Mouse (Mus musculus) liver, embryonic 14.5 days (tissue): ENCODE measurements around the gene Anp32a.

ENCODE experiments used
- CTCF ChIP-seq: IDR thresholded peaks from 2 replicates; pipeline ENCODE4 v1.5.1; 2016; ENCODE audit warnings: antibody characterized with exemption, low read depth, control low read depth
- EP300 ChIP-seq: IDR thresholded peaks from 2 replicates; pipeline ENCODE4 v1.6.1; 2016; ENCODE audit warnings: antibody characterized with exemption, low read depth

GRCm38 (mm10) chr9:62407357-62408146, 66.5 kb downstream of the Anp32a start:
- peak; percentile 10; the same call in 1 of the 2 replicates for TF ChIP-seq CTCF
- TF ChIP-seq EP300, result peak; percentile 50
